Mouse (Mus musculus): ENCODE measurements at regions not wholly inside any gene's neighbourhood (a gene's known extent, or its start where the extent isn't known, plus 50 kb on each side); places are given as distances from the start of the nearest gene placed in this dataset.

GRCm38 (mm10) chr11:66694651-66695266 is 169.0 kb upstream of the Shisa6 start:
- Histone ChIP-seq H3K9me3 (ENCODE audit: control insufficient read depth, low read length) (no peaks in the 10 kb centered on the region), H3K4me1 (ENCODE audit: control insufficient read depth, insufficient read depth, low read length) (no peaks in the 10 kb centered on the region), H3K4me3 (ENCODE audit: low read depth, low read length) (no peak overlapping the region), H3K4me2 (no peak overlapping the region), H3K36me3 (ENCODE audit: control insufficient read depth, insufficient read depth, low read length) (no peaks in the 10 kb centered on the region), H3K27me3 (ENCODE audit: control insufficient read depth, insufficient read depth, low read length) (no peaks in the 10 kb centered on the region), H3K27ac (ENCODE audit: low read depth, low read length) (no peak overlapping the region), H3K9ac (ENCODE audit: low read length) (no peak overlapping the region)
- no peak for ATAC-seq (ENCODE audit: low FRiP score)
- no peak for DNase-seq (ENCODE audit: low spot score, missing footprints)
- WGBS = 77% methylated on average over 5 of the region's 5 CpGs

GRCm38 (mm10) chr11:66696791-66697190 is 171.0 kb upstream of the Shisa6 start:
- no peaks in the 10 kb centered on the region for H3K27me3 ChIP-seq (ENCODE audit: control insufficient read depth, insufficient read depth, low read length)
- no peak for DNase-seq (ENCODE audit: low spot score, missing footprints)
- no peaks in the 10 kb centered on the region for H3K9me3 ChIP-seq (ENCODE audit: control insufficient read depth, low read length)
- H3K36me3 ChIP-seq (ENCODE audit: control insufficient read depth, insufficient read depth, low read length) = no peaks in the 10 kb centered on the region
- WGBS = 67% methylated on average over 1 of the region's 1 CpGs
- no peaks in the 10 kb centered on the region for H3K4me1 ChIP-seq (ENCODE audit: control insufficient read depth, insufficient read depth, low read length)
- no peak overlapping the region for H3K27ac ChIP-seq (ENCODE audit: low read depth, low read length)
- H3K4me3 ChIP-seq (ENCODE audit: low read depth, low read length) = no peak overlapping the region
- no peak overlapping the region for H3K9ac ChIP-seq (ENCODE audit: low read length)
- H3K4me2 ChIP-seq = no peak overlapping the region
- ATAC-seq (ENCODE audit: low FRiP score) = no peak

GRCm38 (mm10) chr11:66745479-66745878 is 166.3 kb upstream of the Pirt start:
- H3K4me2 ChIP-seq = no peak overlapping the region
- no peaks in the 10 kb centered on the region for H3K36me3 ChIP-seq (ENCODE audit: control insufficient read depth, insufficient read depth, low read length)
- no peaks in the 10 kb centered on the region for H3K27me3 ChIP-seq (ENCODE audit: control insufficient read depth, insufficient read depth, low read length)
- no peak overlapping the region for H3K9ac ChIP-seq (ENCODE audit: low read length)
- H3K4me1 ChIP-seq (ENCODE audit: control insufficient read depth, insufficient read depth, low read length) = no peaks in the 10 kb centered on the region
- no peak overlapping the region for H3K27ac ChIP-seq (ENCODE audit: low read depth, low read length)
- H3K4me3 ChIP-seq (ENCODE audit: low read depth, low read length) = no peak overlapping the region
- DNase-seq (ENCODE audit: low spot score, missing footprints) (no peak), ATAC-seq (ENCODE audit: low FRiP score) (no peak)
- 84% methylated on average over 1 of the region's 1 CpGs for WGBS
- H3K9me3 ChIP-seq (ENCODE audit: control insufficient read depth, low read length) = no peaks in the 10 kb centered on the region

- DNase-seq (ENCODE audit: low spot score, missing footprints) = no peak
These were observed 121.8 kb upstream of the Pirt start for GRCm38 (mm10) chr11:66789997-66790396.

GRCm38 (mm10) chr11:66806887-66807286 is 104.9 kb upstream of the Pirt start:
- Histone ChIP-seq H3K27me3 (ENCODE audit: control insufficient read depth, insufficient read depth, low read length) (no peaks in the 10 kb centered on the region), H3K4me1 (ENCODE audit: control insufficient read depth, insufficient read depth, low read length) (no peaks in the 10 kb centered on the region), H3K4me2 (no peak overlapping the region), H3K9me3 (ENCODE audit: control insufficient read depth, low read length) (no peaks in the 10 kb centered on the region), H3K4me3 (ENCODE audit: low read depth, low read length) (no peak overlapping the region), H3K9ac (ENCODE audit: low read length) (no peak overlapping the region), H3K36me3 (ENCODE audit: control insufficient read depth, insufficient read depth, low read length) (no peaks in the 10 kb centered on the region), H3K27ac (ENCODE audit: low read depth, low read length) (no peak overlapping the region)
- DNase-seq (ENCODE audit: low spot score, missing footprints) (no peak), ATAC-seq (ENCODE audit: low FRiP score) (no peak)
- WGBS = 87% methylated on average over 5 of the region's 5 CpGs

More at GRCm38 (mm10) chr11:66789997-66790396, 121.8 kb upstream of the Pirt start:
- Histone ChIP-seq H3K4me2 (no peak overlapping the region), H3K4me3 (ENCODE audit: low read depth, low read length) (no peak overlapping the region), H3K27ac (ENCODE audit: low read depth, low read length) (no peak overlapping the region), H3K27me3 (ENCODE audit: control insufficient read depth, insufficient read depth, low read length) (no peaks in the 10 kb centered on the region), H3K9me3 (ENCODE audit: control insufficient read depth, low read length) (no peaks in the 10 kb centered on the region), H3K9ac (ENCODE audit: low read length) (no peak overlapping the region), H3K36me3 (ENCODE audit: control insufficient read depth, insufficient read depth, low read length) (no peaks in the 10 kb centered on the region), H3K4me1 (ENCODE audit: control insufficient read depth, insufficient read depth, low read length) (no peaks in the 10 kb centered on the region)
- ATAC-seq (ENCODE audit: low FRiP score) = no peak
- WGBS = 55% methylated on average over 3 of the region's 3 CpGs

- WGBS = 87% methylated on average over 5 of the region's 5 CpGs
- ATAC-seq (ENCODE audit: low FRiP score) = no peak
These were observed 98.5 kb upstream of the Pirt start for GRCm38 (mm10) chr11:66813310-66813709.

GRCm38 (mm10) chr11:66813731-66814130 is 98.0 kb upstream of the Pirt start:
- no peak overlapping the region for H3K9ac ChIP-seq (ENCODE audit: low read length)
- no peaks in the 10 kb centered on the region for H3K4me1 ChIP-seq (ENCODE audit: control insufficient read depth, insufficient read depth, low read length)
- no peak overlapping the region for H3K4me2 ChIP-seq
- H3K27me3 ChIP-seq (ENCODE audit: control insufficient read depth, insufficient read depth, low read length) = no peaks in the 10 kb centered on the region
- WGBS = 69% methylated on average over 4 of the region's 4 CpGs
- no peaks in the 10 kb centered on the region for H3K9me3 ChIP-seq (ENCODE audit: control insufficient read depth, low read length)
- no peak overlapping the region for H3K4me3 ChIP-seq (ENCODE audit: low read depth, low read length)
- no peak for DNase-seq (ENCODE audit: low spot score, missing footprints)
- no peak for ATAC-seq (ENCODE audit: low FRiP score)
- no peak overlapping the region for H3K27ac ChIP-seq (ENCODE audit: low read depth, low read length)
- H3K36me3 ChIP-seq (ENCODE audit: control insufficient read depth, insufficient read depth, low read length) = no peaks in the 10 kb centered on the region

More at GRCm38 (mm10) chr11:66813310-66813709, 98.5 kb upstream of the Pirt start:
- H3K9ac ChIP-seq (ENCODE audit: low read length) = no peak overlapping the region
- H3K27me3 ChIP-seq (ENCODE audit: control insufficient read depth, insufficient read depth, low read length) = no peaks in the 10 kb centered on the region
- no peaks in the 10 kb centered on the region for H3K4me1 ChIP-seq (ENCODE audit: control insufficient read depth, insufficient read depth, low read length)
- no peaks in the 10 kb centered on the region for H3K36me3 ChIP-seq (ENCODE audit: control insufficient read depth, insufficient read depth, low read length)
- H3K4me2 ChIP-seq = no peak overlapping the region
- no peak overlapping the region for H3K4me3 ChIP-seq (ENCODE audit: low read depth, low read length)
- no peak for DNase-seq (ENCODE audit: low spot score, missing footprints)
- no peaks in the 10 kb centered on the region for H3K9me3 ChIP-seq (ENCODE audit: control insufficient read depth, low read length)
- H3K27ac ChIP-seq (ENCODE audit: low read depth, low read length) = no peak overlapping the region

GRCm38 (mm10) chr11:66835864-66836263 is 75.9 kb upstream of the Pirt start:
- no peaks in the 10 kb centered on the region for H3K9me3 ChIP-seq (ENCODE audit: control insufficient read depth, low read length)
- H3K36me3 ChIP-seq (ENCODE audit: control insufficient read depth, insufficient read depth, low read length) = no peaks in the 10 kb centered on the region
- H3K9ac ChIP-seq (ENCODE audit: low read length) = no peak overlapping the region
- H3K4me3 ChIP-seq (ENCODE audit: low read depth, low read length) = no peak overlapping the region
- ATAC-seq (ENCODE audit: low FRiP score) (no peak), DNase-seq (ENCODE audit: low spot score, missing footprints) (no peak)
- H3K4me1 ChIP-seq (ENCODE audit: control insufficient read depth, insufficient read depth, low read length) = peaks cover 9% of the 10 kb centered on the region
- no peaks in the 10 kb centered on the region; the same call in 1 of the 2 replicates for H3K27me3 ChIP-seq (ENCODE audit: control insufficient read depth, insufficient read depth, low read length)
- 82% methylated on average over 5 of the region's 5 CpGs for WGBS
- H3K27ac ChIP-seq (ENCODE audit: low read depth, low read length) = no peak overlapping the region
- H3K4me2 ChIP-seq = no peak overlapping the region

- Histone ChIP-seq H3K9me3 (ENCODE audit: control insufficient read depth, low read length) (no peaks in the 10 kb centered on the region), H3K9ac (ENCODE audit: low read length) (no peak overlapping the region), H3K36me3 (ENCODE audit: control insufficient read depth, insufficient read depth, low read length) (no peaks in the 10 kb centered on the region), H3K27me3 (ENCODE audit: control insufficient read depth, insufficient read depth, low read length) (no peaks in the 10 kb centered on the region; the same call in 1 of the 2 replicates), H3K4me2 (no peak overlapping the region), H3K27ac (ENCODE audit: low read depth, low read length) (no peak overlapping the region), H3K4me1 (ENCODE audit: control insufficient read depth, insufficient read depth, low read length) (peaks cover 9% of the 10 kb centered on the region), H3K4me3 (ENCODE audit: low read depth, low read length) (no peak overlapping the region)
- peak; percentile 85 for DNase-seq (ENCODE audit: low spot score, missing footprints)
- 81% methylated on average over 2 of the region's 2 CpGs for WGBS
- peak; percentile 70 for ATAC-seq (ENCODE audit: low FRiP score)
These were observed 75.0 kb upstream of the Pirt start for GRCm38 (mm10) chr11:66836633-66837380.

All from midbrain, embryonic 11.5 days (tissue).